Mouse (Mus musculus) forebrain, embryonic 14.5 days (tissue): ENCODE measurements around the gene Mta3. TPM values are rescaled to one million over a fixed set of nuclear protein-coding genes. Genes with fewer than 3 reads are reported as not detected.
A peak's percentile ranks its signal among the peaks of the same experiment; 100 is the strongest.

Source experiments
- ATAC-seq: fragments of 200-750 bp; cut with Nextera tagmentation; 2 replicates; pipeline ENCODE4 v1.8.0; 2017; ENCODE audit warnings: mild to moderate bottlenecking, moderate library complexity
- DNase-seq: peaks from one replicate; pipeline ENCODE4 v3.0.0-alpha.2; 2015; ENCODE audit warnings: low spot score
- H3K27ac ChIP-seq: fragments of 300-500 bp; sonication (generic); 2 replicates; pipeline ENCODE4 v1.5.1; 2014; ENCODE audit warnings: low read depth, mild to moderate bottlenecking, control low read depth, low read length, moderate library complexity
- H3K27me3 ChIP-seq: fragments of 300-500 bp; sonication (generic); replicated peaks from 2 replicates; pipeline ENCODE4 v1.6.1; 2014; ENCODE audit warnings: low read length, control low read depth, mixed read lengths; ENCODE audit not compliant: control insufficient read depth, insufficient read depth
- H3K36me3 ChIP-seq: fragments of 300-500 bp; sonication (generic); 2 replicates; pipeline ENCODE4 v1.6.1; 2014; ENCODE audit warnings: low read length, control low read depth; ENCODE audit not compliant: control insufficient read depth, insufficient read depth
- H3K4me1 ChIP-seq: fragments of 300-500 bp; sonication (generic); 2 replicates; pipeline ENCODE4 v1.6.1; 2014; ENCODE audit warnings: antibody characterized with exemption, low read length, control low read depth; ENCODE audit not compliant: control insufficient read depth, insufficient read depth
- H3K4me2 ChIP-seq: fragments of 300-500 bp; sonication (generic); 2 replicates; pipeline ENCODE4 v1.6.1; 2014; ENCODE audit warnings: mild to moderate bottlenecking, control low read depth, low read length
- H3K4me3 ChIP-seq: fragments of 300-500 bp; sonication (generic); 2 replicates; pipeline ENCODE4 v1.5.1; 2014; ENCODE audit warnings: low read depth, low read length, control low read depth
- H3K9ac ChIP-seq: fragments of 300-500 bp; sonication (generic); 2 replicates; pipeline ENCODE4 v1.6.1; 2014; ENCODE audit warnings: mild to moderate bottlenecking, low read length, control low read depth, moderate library complexity
- H3K9me3 ChIP-seq: fragments of 300-500 bp; sonication (generic); replicated peaks from 2 replicates; pipeline ENCODE4 v1.6.1; 2016; ENCODE audit warnings: low read length, control low read depth, mixed read lengths; ENCODE audit not compliant: control insufficient read depth
- whole genome bisulfite sequencing: fragments of 180-500 bp; shearing (Covaris S2); extraction: QIAGEN DNeasy Blood & Tissue Kit; methylation state at CpG from one replicate; pipeline ENCODE4 v1.1.7; 2014; 5-methylcytosine and 5-hydroxymethylcytosine counted together
- polyA plus RNA-seq: library from polyadenylated mRNA; unstranded; fragments of >200 nt; fragmentation: Nextera tagmentation; extraction: Ambion mirVana; gene quantifications from 2 replicates; pipeline ENCODE4 v1.2.1, GENCODE M21; 2014

Gene Mta3
- polyA plus RNA-seq, 1 experiment from 2014 or later: 26.5 TPM

DNA sequence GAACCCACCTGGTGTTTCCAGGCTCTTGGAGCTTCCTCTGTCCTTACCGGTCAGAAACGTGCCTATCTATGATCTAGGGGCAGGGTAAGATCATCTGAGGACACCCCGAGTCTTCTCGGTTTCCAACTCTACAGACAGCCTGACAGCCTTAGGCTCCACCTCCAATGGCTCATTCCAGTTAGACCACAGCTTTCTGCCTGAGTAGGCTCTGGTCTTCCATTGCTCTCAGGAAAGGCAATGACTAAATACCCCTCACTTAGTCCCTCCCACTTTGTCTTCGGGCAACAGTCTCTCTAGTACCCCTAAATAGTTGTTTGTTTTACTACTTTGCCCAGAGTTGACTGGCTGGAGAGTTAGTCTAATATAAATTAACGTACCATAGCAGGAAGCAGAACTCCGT, 111.0 kb downstream of the Mta3 start:
- no peak overlapping the region for H3K4me2 ChIP-seq
- no peak for DNase-seq
- H3K36me3 ChIP-seq: no peaks in the 10 kb centered on the region
- no peaks in the 10 kb centered on the region for H3K9me3 ChIP-seq
- 90% methylated on average over 7 of the region's 7 CpGs for WGBS
- no peak overlapping the region for H3K4me3 ChIP-seq
- H3K9ac ChIP-seq: no peak overlapping the region
- no peak overlapping the region for H3K27ac ChIP-seq
- H3K4me1 ChIP-seq: peaks cover 5% of the 10 kb centered on the region; the same call in 1 of the 2 replicates
- ATAC-seq: no peak
- H3K27me3 ChIP-seq: no peaks in the 10 kb centered on the region

DNA sequence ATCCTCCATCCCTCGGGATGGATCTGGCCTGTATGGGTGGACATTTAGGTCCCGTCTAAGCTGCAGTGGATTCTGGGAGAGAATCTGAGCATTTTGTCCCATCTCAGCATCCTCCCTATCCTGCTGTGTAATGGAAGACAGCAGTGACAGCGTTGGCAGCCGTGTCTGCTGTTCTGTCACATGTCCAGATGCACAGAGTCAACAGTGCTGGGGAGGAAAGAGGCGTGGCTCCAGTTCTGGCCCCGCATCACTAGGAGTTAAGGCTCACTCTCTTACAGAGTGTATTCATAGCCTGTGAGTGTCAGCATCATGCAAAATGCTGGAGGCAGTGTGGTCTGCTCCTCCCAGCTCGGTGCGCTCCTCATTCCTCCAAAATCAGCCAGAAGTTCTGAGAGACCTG, 113.5 kb downstream of the Mta3 start:
- Histone ChIP-seq H3K4me1 (peaks cover 5% of the 10 kb centered on the region; the same call in 1 of the 2 replicates), H3K27me3 (no peaks in the 10 kb centered on the region), H3K4me3 (no peak overlapping the region), H3K36me3 (no peaks in the 10 kb centered on the region), H3K9me3 (no peaks in the 10 kb centered on the region), H3K27ac (no peak overlapping the region), H3K4me2 (no peak overlapping the region), H3K9ac (no peak overlapping the region)
- WGBS: 77% methylated on average over 8 of the region's 8 CpGs
- no peak for ATAC-seq
- no peak for DNase-seq

DNA sequence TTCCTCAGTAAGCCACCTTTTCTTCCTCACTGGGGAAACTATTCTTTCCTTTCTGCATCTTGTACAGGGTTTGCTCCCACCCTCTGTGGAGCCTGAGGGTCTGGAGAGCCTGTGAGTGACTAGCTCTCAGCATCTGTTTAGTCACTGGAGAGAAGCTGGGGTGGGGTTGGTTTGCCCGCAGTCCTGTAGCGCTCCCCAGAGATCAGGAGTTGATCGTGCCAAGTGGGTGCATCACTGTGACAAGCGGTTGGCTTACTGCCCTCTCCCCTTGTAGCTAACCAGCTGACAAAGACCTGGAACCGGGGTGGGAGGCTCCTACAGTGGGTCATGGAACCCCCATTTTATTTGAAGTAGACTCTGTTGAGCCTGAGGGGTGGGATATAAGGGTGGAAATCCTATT, 114.7 kb downstream of the Mta3 start:
- ATAC-seq (peak; percentile 44; the same call in 1 of the 2 replicates), DNase-seq (peak; percentile 45)
- no peaks in the 10 kb centered on the region for H3K36me3 ChIP-seq
- H3K4me2 ChIP-seq: no peak overlapping the region
- peaks cover 5% of the 10 kb centered on the region; the same call in 1 of the 2 replicates for H3K4me1 ChIP-seq
- peak overlapping the region; percentile 14; the same call in 1 of the 2 replicates for H3K27ac ChIP-seq
- no peaks in the 10 kb centered on the region for H3K27me3 ChIP-seq
- no peak overlapping the region for H3K9ac ChIP-seq
- 65% methylated on average over 5 of the region's 5 CpGs for WGBS
- H3K9me3 ChIP-seq: no peaks in the 10 kb centered on the region
- H3K4me3 ChIP-seq: no peak overlapping the region

DNA sequence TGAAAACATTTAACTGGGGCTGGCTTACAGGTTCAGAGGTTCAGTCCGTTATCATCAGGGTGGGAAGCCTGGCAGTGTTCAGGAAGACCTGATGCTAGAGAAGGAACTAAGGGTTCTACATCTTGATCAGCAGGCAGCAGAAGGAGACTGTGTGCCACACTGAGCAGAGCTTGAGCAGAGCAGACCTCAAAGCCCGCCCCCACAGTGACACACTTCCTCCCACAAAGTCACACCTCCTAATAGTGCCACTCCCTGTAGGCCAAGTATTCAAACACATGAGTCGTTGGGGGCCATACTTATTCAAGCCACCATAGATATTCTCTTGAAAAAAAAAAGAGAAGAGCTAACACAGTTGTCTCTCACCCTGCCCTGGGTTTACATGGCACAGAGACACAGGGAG, 115.9 kb downstream of the Mta3 start:
- Histone ChIP-seq H3K9ac (no peak overlapping the region), H3K9me3 (no peaks in the 10 kb centered on the region), H3K27ac (no peak overlapping the region), H3K36me3 (no peaks in the 10 kb centered on the region), H3K27me3 (no peaks in the 10 kb centered on the region), H3K4me3 (no peak overlapping the region), H3K4me1 (peaks cover 5% of the 10 kb centered on the region; the same call in 1 of the 2 replicates), H3K4me2 (no peak overlapping the region)
- WGBS: 87% methylated on average over 3 of the region's 3 CpGs
- DNase-seq (no peak), ATAC-seq (no peak)

DNA sequence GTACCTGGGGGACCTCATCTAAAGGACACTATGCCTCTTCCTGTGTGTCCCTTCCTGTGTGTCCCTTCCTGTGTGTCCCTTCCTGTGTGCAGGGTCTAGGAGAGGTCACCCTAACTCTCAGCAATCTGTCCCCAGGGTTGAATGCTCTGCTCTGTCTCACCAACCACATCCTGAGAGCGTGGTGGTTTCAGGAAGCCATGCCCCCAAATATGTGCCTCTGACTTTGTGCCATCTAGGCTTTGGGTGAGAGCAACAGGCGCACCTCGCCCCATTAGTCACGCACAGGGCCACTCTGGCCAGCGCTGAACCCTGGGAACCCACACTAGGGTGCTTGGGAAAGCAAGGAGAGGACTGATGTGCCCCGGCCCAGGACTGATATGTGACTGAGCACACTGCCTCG, 117.9 kb downstream of the Mta3 start:
- no peak overlapping the region for H3K4me3 ChIP-seq
- H3K27me3 ChIP-seq: no peaks in the 10 kb centered on the region
- no peak overlapping the region for H3K27ac ChIP-seq
- no peaks in the 10 kb centered on the region for H3K36me3 ChIP-seq
- no peak overlapping the region for H3K4me2 ChIP-seq
- peaks cover 5% of the 10 kb centered on the region; the same call in 1 of the 2 replicates for H3K4me1 ChIP-seq
- no peaks in the 10 kb centered on the region for H3K9me3 ChIP-seq
- WGBS: 94% methylated on average over 7 of the region's 7 CpGs
- H3K9ac ChIP-seq: no peak overlapping the region
- ATAC-seq (no peak), DNase-seq (no peak)

DNA sequence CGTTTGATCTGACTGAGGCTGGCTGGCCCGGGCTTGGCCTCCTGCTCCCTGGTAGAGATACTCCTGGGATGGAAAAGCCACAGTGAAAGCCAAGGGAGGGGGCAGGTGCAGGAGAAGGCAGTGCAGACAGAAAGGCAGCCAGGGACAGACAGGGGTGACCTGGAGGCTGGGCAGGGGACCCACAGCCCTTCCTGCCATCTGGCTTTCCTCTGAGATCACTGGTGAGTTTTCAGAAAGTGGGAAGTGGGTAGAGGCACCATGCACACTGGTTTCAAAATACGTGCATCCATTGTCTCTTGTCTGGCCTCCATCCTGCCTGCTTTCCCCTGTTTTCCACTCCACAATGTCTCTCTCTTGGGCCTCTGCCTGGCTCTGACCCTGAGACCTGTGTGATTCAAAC, 123.4 kb downstream of the Mta3 start:
- Histone ChIP-seq H3K9me3 (no peaks in the 10 kb centered on the region), H3K27me3 (no peaks in the 10 kb centered on the region), H3K9ac (no peak overlapping the region), H3K4me2 (no peak overlapping the region), H3K27ac (no peak overlapping the region), H3K4me1 (no peaks in the 10 kb centered on the region), H3K36me3 (no peaks in the 10 kb centered on the region), H3K4me3 (no peak overlapping the region)
- ATAC-seq: no peak
- no peak for DNase-seq
- 80% methylated on average over 3 of the region's 3 CpGs for WGBS

DNA sequence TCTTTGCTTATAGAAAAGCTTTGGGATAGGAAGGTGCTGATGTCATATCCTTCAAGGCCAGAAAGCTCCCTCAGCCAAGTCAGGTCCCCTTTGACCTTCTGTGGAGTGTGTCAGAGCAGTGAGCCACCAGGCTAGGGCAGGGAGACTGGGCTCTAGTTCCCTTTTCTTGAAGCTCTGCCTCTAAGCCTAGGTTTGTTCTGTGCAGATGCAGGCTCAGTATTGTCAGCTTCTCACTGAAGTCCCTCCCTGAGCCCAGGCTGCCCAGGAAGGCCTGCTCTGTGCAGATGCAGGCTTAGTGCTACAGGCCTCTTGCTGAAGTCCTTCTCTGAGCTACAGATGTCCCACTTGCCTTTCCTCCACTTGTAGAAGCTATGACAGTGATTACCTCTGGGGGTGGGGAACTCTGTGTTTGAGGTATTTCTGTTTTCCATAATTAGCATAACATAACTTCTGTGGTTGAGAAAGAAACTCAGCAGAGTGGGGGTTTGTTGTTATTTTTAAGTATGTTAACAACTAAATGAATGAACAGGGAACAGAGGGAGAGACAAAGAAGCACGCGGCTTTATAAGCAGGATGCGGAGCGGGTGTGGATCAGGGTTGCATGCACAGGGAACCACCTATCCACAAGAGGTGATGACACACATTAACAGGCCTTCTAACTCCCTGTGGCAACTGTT, 124.8 kb downstream of the Mta3 start:
- no peak overlapping the region for H3K9ac ChIP-seq
- no peaks in the 10 kb centered on the region for H3K36me3 ChIP-seq
- no peaks in the 10 kb centered on the region for H3K27me3 ChIP-seq
- no peak overlapping the region for H3K27ac ChIP-seq
- H3K4me1 ChIP-seq: no peaks in the 10 kb centered on the region
- H3K4me2 ChIP-seq: no peak overlapping the region
- H3K4me3 ChIP-seq: no peak overlapping the region
- H3K9me3 ChIP-seq: no peaks in the 10 kb centered on the region
- DNase-seq: no peak
- ATAC-seq: no peak; the same call in 1 of the 2 replicates
- 89% methylated on average over 4 of the region's 4 CpGs for WGBS

DNA sequence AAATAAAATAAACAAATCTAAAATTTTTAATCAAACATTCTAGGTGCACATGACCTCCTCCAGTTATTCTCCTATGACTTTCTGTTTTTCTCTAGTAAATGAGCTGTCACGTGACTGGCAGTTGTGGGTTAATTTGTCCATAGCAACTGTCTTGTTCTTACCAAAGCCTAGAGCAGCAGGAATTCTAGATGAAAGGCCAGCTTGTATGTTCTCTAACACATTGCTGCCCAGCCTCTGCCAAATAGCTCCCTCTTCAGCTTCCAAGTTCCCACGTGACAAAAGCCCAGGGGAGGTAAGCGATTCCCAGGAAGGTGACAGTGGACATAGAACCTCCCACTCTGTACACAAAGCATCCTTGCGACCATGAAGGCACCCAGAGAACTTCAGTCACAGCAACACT, 128.2 kb downstream of the Mta3 start:
- Histone ChIP-seq H3K9me3 (no peaks in the 10 kb centered on the region), H3K27me3 (no peaks in the 10 kb centered on the region), H3K36me3 (no peaks in the 10 kb centered on the region), H3K4me3 (no peak overlapping the region), H3K27ac (no peak overlapping the region), H3K4me1 (no peaks in the 10 kb centered on the region; the same call in 1 of the 2 replicates), H3K9ac (no peak overlapping the region), H3K4me2 (no peak overlapping the region)
- DNase-seq (peak; percentile 43), ATAC-seq (0 out of 2 replicates have a peak, but pooled peaks have one; percentile 18)
- WGBS: 49% methylated on average over 4 of the region's 4 CpGs

DNA sequence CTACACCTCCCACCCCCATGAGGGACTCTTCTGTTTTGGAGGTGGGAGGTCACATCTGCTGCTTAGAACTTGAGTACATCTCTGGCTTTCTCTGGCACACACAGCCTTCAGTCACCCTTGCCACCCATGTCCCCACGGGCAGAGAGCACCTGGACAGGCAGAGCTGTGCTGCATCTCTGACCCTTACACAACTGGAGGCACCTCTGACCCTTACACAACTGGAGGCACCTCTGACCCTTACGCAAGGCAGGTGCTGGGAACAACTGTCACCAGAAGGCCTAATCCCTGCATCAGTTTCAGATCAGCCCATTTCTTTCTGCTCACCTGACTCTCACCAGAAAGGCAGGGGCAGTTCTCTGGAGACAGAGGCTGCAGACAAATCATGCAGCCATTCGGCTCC, 130.1 kb downstream of the Mta3 start:
- no peaks in the 10 kb centered on the region for H3K36me3 ChIP-seq
- H3K9me3 ChIP-seq: no peaks in the 10 kb centered on the region
- no peak overlapping the region for H3K4me3 ChIP-seq
- no peaks in the 10 kb centered on the region; the same call in 1 of the 2 replicates for H3K4me1 ChIP-seq
- no peak overlapping the region for H3K9ac ChIP-seq
- H3K27ac ChIP-seq: no peak overlapping the region
- ATAC-seq: no peak
- H3K4me2 ChIP-seq: no peak overlapping the region
- WGBS: 75% methylated on average over 3 of the region's 3 CpGs
- DNase-seq: no peak
- H3K27me3 ChIP-seq: no peaks in the 10 kb centered on the region
